Mouse (Mus musculus) liver, embryonic 14.5 days (tissue): ENCODE results near the gene Gm11020. TPM values are rescaled to one million over a fixed set of nuclear protein-coding genes. Genes with fewer than 3 reads are reported as not detected.

ENCODE experiments used
- ATAC-seq: fragments of 200-750 bp; cut with Nextera tagmentation; 2 replicates; pipeline ENCODE4 v1.8.0; 2017; ENCODE audit warnings: moderate number of reproducible peaks, mild to moderate bottlenecking, moderate library complexity; ENCODE audit not compliant: insufficient read depth
- DNase-seq, 3 experiments: peaks; one replicate each; pipeline ENCODE4 v3.0.0-alpha.2; 2012 to 2013; ENCODE audit warnings: low read depth in 3 of 3, low spot score in 3 of 3
- H3K27ac ChIP-seq: fragments of 300-500 bp; sonication (generic); 2 replicates; pipeline ENCODE4 v1.5.1; 2014; ENCODE audit warnings: moderate library complexity, mild to moderate bottlenecking, control low read depth, inconsistent platforms
- H3K27me3 ChIP-seq: fragments of 300-500 bp; sonication (generic); 2 replicates; pipeline ENCODE4 v1.6.1; 2014; ENCODE audit warnings: mild to moderate bottlenecking, low read length, moderate library complexity; ENCODE audit not compliant: control insufficient read depth, insufficient read depth
- H3K36me3 ChIP-seq: fragments of 300-500 bp; sonication (generic); replicated peaks from 2 replicates; pipeline ENCODE4 v1.6.1; 2014; ENCODE audit warnings: low read depth; ENCODE audit not compliant: control insufficient read depth, insufficient read depth
- H3K4me1 ChIP-seq, 2 experiments: fragments of 200-500 bp in 1 of 2; fragments of 300-500 bp in 1 of 2; sonication (generic) in 1 of 2; replicated peaks; 2 replicates each; pipeline ENCODE4 v1.6.1; 2012 to 2014; ENCODE audit warnings: antibody characterized with exemption in 1 of 2, inconsistent platforms in 1 of 2, low read length in 1 of 2; ENCODE audit not compliant: control insufficient read depth in 2 of 2, insufficient read depth in 2 of 2
- H3K4me2 ChIP-seq: fragments of 300-500 bp; sonication (generic); 2 replicates; pipeline ENCODE4 v1.6.1; 2014; ENCODE audit warnings: low read depth, mild to moderate bottlenecking, control low read depth, moderate library complexity
- H3K4me3 ChIP-seq, 2 experiments: fragments of 200-500 bp in 1 of 2; fragments of 300-500 bp in 1 of 2; sonication (generic) in 1 of 2; 2 replicates each; pipeline ENCODE4 v1.5.1; 2012 to 2014; ENCODE audit warnings: low read depth in 2 of 2, low read length in 2 of 2, mild to moderate bottlenecking in 2 of 2, control low read depth in 1 of 2, inconsistent platforms in 1 of 2, moderate library complexity in 1 of 2; ENCODE audit not compliant: insufficient read depth in 1 of 2
- H3K9ac ChIP-seq: fragments of 300-500 bp; sonication (generic); replicated peaks from 2 replicates; pipeline ENCODE4 v1.6.1; 2014; ENCODE audit warnings: mild to moderate bottlenecking, control low read depth, moderate library complexity
- H3K9me3 ChIP-seq: fragments of 300-500 bp; sonication (generic); 2 replicates; pipeline ENCODE4 v1.6.1; 2016; ENCODE audit warnings: low read length, mixed read lengths; ENCODE audit not compliant: control insufficient read depth
- CTCF ChIP-seq: IDR thresholded peaks from 2 replicates; pipeline ENCODE4 v1.5.1; 2016; ENCODE audit warnings: antibody characterized with exemption, low read depth, control low read depth
- EP300 ChIP-seq: IDR thresholded peaks from 2 replicates; pipeline ENCODE4 v1.6.1; 2016; ENCODE audit warnings: antibody characterized with exemption, low read depth
- WGBS: fragments of 180-500 bp; shearing (Covaris S2); extraction: QIAGEN DNeasy Blood & Tissue Kit; methylation state at CpG from one replicate; pipeline ENCODE4 v1.1.7; 2014; ENCODE audit not compliant: insufficient replicate concordance; 5-methylcytosine and 5-hydroxymethylcytosine counted together
- polyA plus RNA-seq, 2 experiments: library from polyadenylated mRNA; depleted of rRNA in 1 of 2; stranded (reverse) in 1 of 2; unstranded in 1 of 2; fragments of >200 nt; fragmentation: Nextera tagmentation in 1 of 2; extraction: Ambion mirVana in 1 of 2; gene quantifications; 2 replicates each; pipeline versions ENCODE4 v1.2.1 to v1.2.3; 2012 to 2014

Gm11020 gene
- polyA plus RNA-seq, 2 experiments, result not detected

DNA sequence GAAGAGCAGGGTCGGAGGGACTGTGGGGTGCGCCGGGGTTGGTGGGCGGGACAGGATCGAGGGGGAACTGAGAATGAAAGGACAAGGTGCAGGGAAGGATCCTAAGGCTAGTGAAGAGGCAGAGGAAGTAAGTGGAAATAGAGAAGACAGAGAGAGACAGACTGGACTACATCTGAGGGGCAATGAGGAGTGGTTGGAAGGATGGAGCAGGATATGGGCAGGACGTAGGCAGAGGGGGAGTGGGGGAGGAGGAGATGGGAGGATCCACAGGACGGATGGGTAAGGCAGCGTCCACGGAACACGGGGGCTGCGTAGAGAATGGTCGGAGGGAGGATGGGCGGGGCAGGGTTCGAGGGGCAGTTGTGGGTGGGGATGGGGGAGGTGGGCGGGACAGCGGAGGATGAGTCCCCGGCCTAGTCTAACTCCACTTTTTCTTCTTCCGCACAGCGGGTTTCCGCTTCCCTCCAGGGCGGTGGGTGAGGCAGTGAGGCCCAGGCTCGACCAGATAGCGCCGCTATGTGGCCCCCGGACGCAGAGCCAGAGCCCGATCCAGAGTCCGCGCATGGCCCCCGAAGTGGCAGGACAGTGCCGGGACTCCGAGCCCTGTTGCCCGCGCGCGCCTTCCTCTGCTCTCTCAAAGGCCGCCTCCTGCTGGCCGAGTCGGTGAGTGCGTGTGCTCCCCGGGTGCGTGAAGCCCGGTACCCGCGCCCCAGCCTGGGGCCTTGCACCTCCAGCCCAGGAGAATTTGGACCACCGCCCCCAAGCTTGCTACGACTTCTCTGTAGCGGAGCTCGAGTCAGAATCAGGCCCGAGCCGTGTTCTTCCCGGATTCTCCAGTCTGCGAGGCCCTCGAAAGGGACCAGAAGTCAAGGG lies 19.1 kb downstream of the Gm11020 start:
- peaks cover 2% of the 10 kb centered on the region; the same call in 1 of the 2 replicates for H3K27me3 ChIP-seq
- H3K4me2 ChIP-seq, result peak overlapping the region; percentile 73
- H3K4me3 ChIP-seq, result peak overlapping the region; percentile 50 to 61
- H3K36me3 ChIP-seq, result no peaks in the 10 kb centered on the region
- no peak for TF ChIP-seq EP300
- TF ChIP-seq CTCF, result peak; percentile 72
- H3K9me3 ChIP-seq, result no peaks in the 10 kb centered on the region
- 0 out of 4 replicates have a peak, but pooled peaks cover 0 to 2% of the 10 kb centered on the region in 2 experiments for H3K4me1 ChIP-seq
- peak overlapping the region; percentile 52 for H3K9ac ChIP-seq
- peak; percentile 71 for ATAC-seq
- no peak overlapping the region for H3K27ac ChIP-seq
- WGBS, result under 1% methylated on average over 44 of the region's 54 CpGs
- DNase-seq, result peak; percentile 17 to 35 (median 24)

- H3K4me3 ChIP-seq, result peak overlapping the region; percentile 50 to 61
- peak; percentile 49 for ATAC-seq
- H3K27ac ChIP-seq, result no peak overlapping the region
- DNase-seq, result peak in 1 of 3 experiments; percentile 28
- peak overlapping the region; percentile 52 for H3K9ac ChIP-seq
- H3K4me2 ChIP-seq, result peak overlapping the region; percentile 73
- no peaks in the 10 kb centered on the region for H3K9me3 ChIP-seq
- H3K36me3 ChIP-seq, result no peaks in the 10 kb centered on the region
- 1% methylated on average over 24 of the region's 24 CpGs for whole genome bisulfite sequencing
- TF ChIP-seq CTCF, result no peak
- no peak for TF ChIP-seq EP300
- peaks cover 2% of the 10 kb centered on the region; the same call in 1 of the 2 replicates for H3K27me3 ChIP-seq
- H3K4me1 ChIP-seq, result 0 out of 4 replicates have a peak, but pooled peaks cover 0 to 2% of the 10 kb centered on the region in 2 experiments
Measured at GRCm38 (mm10) chr8:104341106-104341561, 19.8 kb downstream of the Gm11020 start.

GRCm38 (mm10) chr8:104341678-104342077 lies 20.3 kb downstream of the Gm11020 start:
- no peaks in the 10 kb centered on the region for H3K9me3 ChIP-seq
- ATAC-seq (no peak), DNase-seq (no peak)
- TF ChIP-seq CTCF, result no peak
- TF ChIP-seq EP300, result no peak
- H3K9ac ChIP-seq, result no peak overlapping the region
- H3K36me3 ChIP-seq, result no peaks in the 10 kb centered on the region
- peak overlapping the region in 1 of 2 experiments; percentile 61; a peak in 1 of 4 replicates for H3K4me3 ChIP-seq
- 47% methylated on average over 6 of the region's 6 CpGs for WGBS
- no peak overlapping the region for H3K27ac ChIP-seq
- 0 out of 4 replicates have a peak, but pooled peaks cover 0 to 2% of the 10 kb centered on the region in 2 experiments for H3K4me1 ChIP-seq
- peaks cover 2% of the 10 kb centered on the region; the same call in 1 of the 2 replicates for H3K27me3 ChIP-seq
- no peak overlapping the region; the same call in 1 of the 2 replicates for H3K4me2 ChIP-seq

DNA sequence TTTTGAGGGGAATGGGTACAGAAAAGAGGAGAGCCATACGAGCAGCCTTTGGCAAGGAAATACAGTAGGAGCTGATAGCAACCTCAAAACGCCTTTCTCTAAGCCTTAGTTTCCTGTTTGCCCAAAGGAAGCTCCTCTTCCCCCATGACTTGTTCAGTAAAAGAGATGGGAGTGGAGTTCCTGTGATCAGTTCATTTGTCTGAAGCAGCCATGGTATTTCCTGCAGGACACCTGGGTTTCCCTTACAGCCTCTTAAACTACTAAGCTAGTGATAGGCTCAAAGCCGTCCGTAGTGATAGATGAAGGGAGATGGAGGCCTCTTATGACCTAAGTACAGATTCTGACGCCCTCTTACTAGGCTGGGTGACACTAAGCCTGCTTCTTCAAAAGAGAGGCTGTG lies 21.1 kb downstream of the Gm11020 start:
- Histone ChIP-seq H3K4me2 (no peak overlapping the region), H3K27me3 (peaks cover 2% of the 10 kb centered on the region; the same call in 1 of the 2 replicates), H3K4me3 (no peak overlapping the region), H3K9ac (no peak overlapping the region), H3K36me3 (no peaks in the 10 kb centered on the region; the same call in 1 of the 2 replicates), H3K9me3 (no peaks in the 10 kb centered on the region), H3K4me1 (peaks cover 0 to 2% of the 10 kb centered on the region in 2 experiments; a peak in 1 of 4 replicates), H3K27ac (no peak overlapping the region)
- no peak for TF ChIP-seq CTCF
- TF ChIP-seq EP300, result no peak
- 44% methylated on average over 5 of the region's 5 CpGs for WGBS
- ATAC-seq (no peak), DNase-seq (no peak)

DNA sequence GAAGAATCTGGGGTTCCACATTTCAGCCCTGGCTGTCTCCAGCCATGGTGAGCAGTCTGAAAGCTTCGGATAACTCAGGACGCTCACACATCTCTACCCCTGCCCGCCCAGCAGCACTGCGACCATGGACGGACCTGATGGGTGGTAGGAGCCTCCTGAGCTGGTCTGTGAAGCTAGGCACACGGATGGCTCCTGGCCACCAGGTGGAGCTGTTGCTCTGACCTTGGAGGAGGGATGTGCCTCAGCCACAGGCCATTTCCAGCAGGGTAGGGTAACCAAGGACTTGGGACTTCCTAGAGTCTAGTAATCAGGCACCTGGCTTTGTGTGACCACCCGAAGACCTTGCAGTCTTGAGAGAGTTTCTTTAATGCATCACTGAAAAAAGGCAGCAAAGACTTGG lies 22.6 kb downstream of the Gm11020 start:
- TF ChIP-seq EP300 (no peak), CTCF (peak; percentile 98)
- Histone ChIP-seq H3K27me3 (peaks cover 2% of the 10 kb centered on the region; the same call in 1 of the 2 replicates), H3K9ac (no peak overlapping the region), H3K4me2 (no peak overlapping the region), H3K4me1 (peaks cover 0 to 2% of the 10 kb centered on the region in 2 experiments; a peak in 1 of 4 replicates), H3K36me3 (no peaks in the 10 kb centered on the region; the same call in 1 of the 2 replicates), H3K27ac (no peak overlapping the region), H3K4me3 (no peak overlapping the region), H3K9me3 (no peaks in the 10 kb centered on the region)
- DNase-seq (peak; percentile 50 to 59 (median 59)), ATAC-seq (no peak)
- WGBS, result 10% methylated on average over 7 of the region's 7 CpGs
